Mouse (Mus musculus) heart, postnatal 25 days (tissue): ENCODE data around the gene Enah. TPM values are rescaled to one million over a fixed set of nuclear protein-coding genes. Genes with fewer than 3 reads are reported as not detected.
A peak's percentile ranks its signal among the peaks of the same experiment; 100 is the strongest.

Source experiments
- DNase-seq: peaks from one replicate; pipeline ENCODE4 v3.0.0; 2022; ENCODE audit warnings: low spot score
- intact Hi-C: fragments of 180-260 bp; cut with DNase I; formaldehyde crosslinking; loops from one replicate; pipeline ENCODE4 v1.15.1; 2025
- total RNA-seq, 2 experiments: library from RNA; stranded (reverse); gene quantifications; 2 replicates each; pipeline ENCODE4 v1.2.3; 2021

The Enah gene
- total RNA-seq, 2 experiments from 2014 or later: 106 to 109 TPM

- DNase-seq: no peak
- intact Hi-C loops: loop anchor here (1.0 to 10.0 kb wide), 2 partner anchors 226 to 615 kb away; no protein-coding TSS in a partner anchor
These were observed 130.1 kb downstream of the Enah start for GRCm38 (mm10) chr1:181889670-181890069.

GRCm38 (mm10) chr1:181888801-181889200 is 131.0 kb downstream of the Enah start:
- peak; percentile 72 for DNase-seq
- intact Hi-C loops: loop anchor here (1.0 to 10.0 kb wide), 3 partner anchors 226 to 614 kb away; no protein-coding TSS in a partner anchor

GRCm38 (mm10) chr1:181881532-181881931 is 138.3 kb downstream of the Enah start:
- intact Hi-C loops: loop anchor here (1.0 to 10.0 kb wide), 4 partner anchors 39 to 607 kb away; partner anchors contain the start of gene Lbr
- peak; percentile 13 for DNase-seq

- DNase-seq: no peak
- intact Hi-C loops: loop anchor here (1.0 to 10.0 kb wide), 4 partner anchors 39 to 606 kb away; partner anchors contain the start of gene Lbr
These were observed 139.0 kb downstream of the Enah start for GRCm38 (mm10) chr1:181880752-181881325.

- intact Hi-C loops: no loop called here
- DNase-seq: no peak
These were observed 141.4 kb downstream of the Enah start for GRCm38 (mm10) chr1:181878436-181878835.

GRCm38 (mm10) chr1:181877088-181877487 is 142.7 kb downstream of the Enah start:
- DNase-seq: no peak
- intact Hi-C loops: no loop called here

GRCm38 (mm10) chr1:181876656-181877055 is 143.1 kb downstream of the Enah start:
- no peak for DNase-seq

GRCm38 (mm10) chr1:181873086-181873920 is 146.5 kb downstream of the Enah start:
- intact Hi-C loops: no loop called here
- no peak for DNase-seq

More at GRCm38 (mm10) chr1:181876656-181877055, 143.1 kb downstream of the Enah start:
- intact Hi-C loops: no loop called here

GRCm38 (mm10) chr1:181872639-181873038 is 147.2 kb downstream of the Enah start:
- intact Hi-C loops: no loop called here
- DNase-seq: no peak

GRCm38 (mm10) chr1:181866429-181867280 is 153.1 kb downstream of the Enah start:
- intact Hi-C loops: no loop called here
- no peak for DNase-seq

GRCm38 (mm10) chr1:181865863-181866216 is 153.9 kb downstream of the Enah start:
- intact Hi-C loops: no loop called here
- no peak for DNase-seq

GRCm38 (mm10) chr1:181864971-181865862 is 154.6 kb downstream of the Enah start:
- intact Hi-C loops: no loop called here
- DNase-seq: no peak

- intact Hi-C loops: no loop called here
- DNase-seq: no peak
These were observed 156.4 kb downstream of the Enah start for GRCm38 (mm10) chr1:181863431-181863830.

GRCm38 (mm10) chr1:181862676-181863374 is 157.0 kb downstream of the Enah start:
- intact Hi-C loops: no loop called here
- no peak for DNase-seq

- intact Hi-C loops: no loop called here
- DNase-seq: no peak
These were observed 158.4 kb downstream of the Enah start for GRCm38 (mm10) chr1:181861181-181861902.

GRCm38 (mm10) chr1:181860659-181861058 is 159.1 kb downstream of the Enah start:
- intact Hi-C loops: no loop called here
- peak; percentile 79 for DNase-seq

- DNase-seq: no peak
- intact Hi-C loops: no loop called here
These were observed 163.5 kb downstream of the Enah start for GRCm38 (mm10) chr1:181856329-181856728.

- intact Hi-C loops: no loop called here
- no peak for DNase-seq
These were observed 165.0 kb downstream of the Enah start for GRCm38 (mm10) chr1:181854829-181855228.
